Mouse (Mus musculus): ENCODE data around the gene Vwf. TPM values are rescaled to one million over a fixed set of nuclear protein-coding genes. Genes with fewer than 3 reads are reported as not detected.

Vwf gene
- polyA plus RNA-seq, 1 experiment from 2014 or later = 9.0 TPM

GRCm38 (mm10) chr6:125680613-125681012 is 134.0 kb downstream of the Vwf start:
- Histone ChIP-seq H3K9ac (ENCODE audit: low read length) (no peak overlapping the region), H3K4me1 (replicated peaks; ENCODE audit: control insufficient read depth, insufficient read depth, low read length) (no peaks in the 10 kb centered on the region), H3K36me3 (ENCODE audit: control insufficient read depth, insufficient read depth, low read length) (no peaks in the 10 kb centered on the region), H3K27ac (ENCODE audit: low read depth, low read length) (no peak overlapping the region), H3K27me3 (ENCODE audit: control insufficient read depth, insufficient read depth, low read length) (no peaks in the 10 kb centered on the region), H3K4me2 (ENCODE audit: low read depth, low read length, severe bottlenecking) (no peak overlapping the region), H3K9me3 (ENCODE audit: control insufficient read depth, low read length) (no peaks in the 10 kb centered on the region), H3K4me3 (ENCODE audit: low read depth, low read length) (no peak overlapping the region)
- DNase-seq (ENCODE audit: low spot score) (no peak), ATAC-seq (replicated peaks; ENCODE audit: low FRiP score) (no peak)
- 88% methylated on average over 11 of the region's 11 CpGs for WGBS

GRCm38 (mm10) chr6:125685420-125685819 is 138.8 kb downstream of the Vwf start:
- no peak overlapping the region for H3K9ac ChIP-seq (ENCODE audit: low read length)
- DNase-seq (ENCODE audit: low spot score) (no peak), ATAC-seq (replicated peaks; ENCODE audit: low FRiP score) (no peak)
- H3K4me1 ChIP-seq (replicated peaks; ENCODE audit: control insufficient read depth, insufficient read depth, low read length) = 0 out of 2 replicates have a peak, but pooled peaks cover under 1% of the 10 kb centered on the region
- H3K36me3 ChIP-seq (ENCODE audit: control insufficient read depth, insufficient read depth, low read length) = no peaks in the 10 kb centered on the region
- no peaks in the 10 kb centered on the region for H3K9me3 ChIP-seq (ENCODE audit: control insufficient read depth, low read length)
- no peaks in the 10 kb centered on the region for H3K27me3 ChIP-seq (ENCODE audit: control insufficient read depth, insufficient read depth, low read length)
- H3K27ac ChIP-seq (ENCODE audit: low read depth, low read length) = no peak overlapping the region
- H3K4me3 ChIP-seq (ENCODE audit: low read depth, low read length) = no peak overlapping the region
- H3K4me2 ChIP-seq (ENCODE audit: low read depth, low read length, severe bottlenecking) = no peak overlapping the region

GRCm38 (mm10) chr6:125687986-125688385 is 141.4 kb downstream of the Vwf start:
- no peak overlapping the region for H3K4me2 ChIP-seq (ENCODE audit: low read depth, low read length, severe bottlenecking)
- H3K27me3 ChIP-seq (ENCODE audit: control insufficient read depth, insufficient read depth, low read length) = no peaks in the 10 kb centered on the region
- WGBS = 65% methylated on average over 1 of the region's 1 CpGs

GRCm38 (mm10) chr6:125690057-125690703 is 143.6 kb downstream of the Vwf start, which contains the start of gene Ano2:
Ano2 (plus strand) TSS chr6:125690419.
- DNase-seq (ENCODE audit: low spot score) (no peak), ATAC-seq (replicated peaks; ENCODE audit: low FRiP score) (peak; percentile 58)
- Histone ChIP-seq H3K4me1 (replicated peaks; ENCODE audit: control insufficient read depth, insufficient read depth, low read length) (0 out of 2 replicates have a peak, but pooled peaks cover 2% of the 10 kb centered on the region), H3K4me3 (ENCODE audit: low read depth, low read length) (peak within 1 kb of the TSS; percentile 3; the same call in 1 of the 2 replicates), H3K36me3 (ENCODE audit: control insufficient read depth, insufficient read depth, low read length) (no peaks in the 10 kb centered on the region), H3K27me3 (ENCODE audit: control insufficient read depth, insufficient read depth, low read length) (no peaks in the 10 kb centered on the region), H3K9me3 (ENCODE audit: control insufficient read depth, low read length) (no peaks in the 10 kb centered on the region), H3K4me2 (ENCODE audit: low read depth, low read length, severe bottlenecking) (peak within 1 kb of the TSS; percentile 40), H3K27ac (ENCODE audit: low read depth, low read length) (no peak within 1 kb of the TSS), H3K9ac (ENCODE audit: low read length) (peak within 1 kb of the TSS; percentile 12; the same call in 1 of the 2 replicates)
- under 1% methylated on average over 20 of the region's 20 CpGs for WGBS

More at GRCm38 (mm10) chr6:125687986-125688385, 141.4 kb downstream of the Vwf start:
- H3K36me3 ChIP-seq (ENCODE audit: control insufficient read depth, insufficient read depth, low read length) = no peaks in the 10 kb centered on the region
- no peak overlapping the region for H3K4me3 ChIP-seq (ENCODE audit: low read depth, low read length)
- no peak overlapping the region for H3K27ac ChIP-seq (ENCODE audit: low read depth, low read length)
- no peak overlapping the region for H3K9ac ChIP-seq (ENCODE audit: low read length)
- DNase-seq (ENCODE audit: low spot score) (no peak), ATAC-seq (replicated peaks; ENCODE audit: low FRiP score) (no peak)
- H3K4me1 ChIP-seq (replicated peaks; ENCODE audit: control insufficient read depth, insufficient read depth, low read length) = 0 out of 2 replicates have a peak, but pooled peaks cover 2% of the 10 kb centered on the region
- no peaks in the 10 kb centered on the region for H3K9me3 ChIP-seq (ENCODE audit: control insufficient read depth, low read length)

- Histone ChIP-seq H3K9ac (ENCODE audit: low read length) (no peak overlapping the region), H3K4me1 (replicated peaks; ENCODE audit: control insufficient read depth, insufficient read depth, low read length) (no peaks in the 10 kb centered on the region)
These were observed 154.6 kb downstream of the Vwf start for GRCm38 (mm10) chr6:125701146-125701545.

GRCm38 (mm10) chr6:125711261-125711660 is 164.7 kb downstream of the Vwf start:
- Histone ChIP-seq H3K4me3 (ENCODE audit: low read depth, low read length) (no peak overlapping the region), H3K4me1 (replicated peaks; ENCODE audit: control insufficient read depth, insufficient read depth, low read length) (no peaks in the 10 kb centered on the region), H3K4me2 (ENCODE audit: low read depth, low read length, severe bottlenecking) (no peak overlapping the region), H3K27ac (ENCODE audit: low read depth, low read length) (no peak overlapping the region), H3K9me3 (ENCODE audit: control insufficient read depth, low read length) (no peaks in the 10 kb centered on the region), H3K36me3 (ENCODE audit: control insufficient read depth, insufficient read depth, low read length) (no peaks in the 10 kb centered on the region), H3K9ac (ENCODE audit: low read length) (no peak overlapping the region), H3K27me3 (ENCODE audit: control insufficient read depth, insufficient read depth, low read length) (no peaks in the 10 kb centered on the region)
- ATAC-seq (replicated peaks; ENCODE audit: low FRiP score) = no peak
- DNase-seq (ENCODE audit: low spot score) = no peak
- 92% methylated on average over 16 of the region's 16 CpGs for WGBS

More at GRCm38 (mm10) chr6:125701146-125701545, 154.6 kb downstream of the Vwf start:
- DNase-seq (ENCODE audit: low spot score) (no peak), ATAC-seq (replicated peaks; ENCODE audit: low FRiP score) (no peak)
- Histone ChIP-seq H3K4me3 (ENCODE audit: low read depth, low read length) (no peak overlapping the region), H3K27ac (ENCODE audit: low read depth, low read length) (no peak overlapping the region), H3K4me2 (ENCODE audit: low read depth, low read length, severe bottlenecking) (no peak overlapping the region), H3K27me3 (ENCODE audit: control insufficient read depth, insufficient read depth, low read length) (no peaks in the 10 kb centered on the region), H3K9me3 (ENCODE audit: control insufficient read depth, low read length) (no peaks in the 10 kb centered on the region), H3K36me3 (ENCODE audit: control insufficient read depth, insufficient read depth, low read length) (no peaks in the 10 kb centered on the region)
- WGBS = 90% methylated on average over 2 of the region's 2 CpGs

- ATAC-seq (replicated peaks; ENCODE audit: low FRiP score) (no peak), DNase-seq (ENCODE audit: low spot score) (no peak)
- 74% methylated on average over 2 of the region's 2 CpGs for WGBS
- Histone ChIP-seq H3K9ac (ENCODE audit: low read length) (no peak overlapping the region), H3K4me2 (ENCODE audit: low read depth, low read length, severe bottlenecking) (no peak overlapping the region), H3K4me3 (ENCODE audit: low read depth, low read length) (no peak overlapping the region), H3K36me3 (ENCODE audit: control insufficient read depth, insufficient read depth, low read length) (no peaks in the 10 kb centered on the region), H3K27ac (ENCODE audit: low read depth, low read length) (no peak overlapping the region), H3K27me3 (ENCODE audit: control insufficient read depth, insufficient read depth, low read length) (no peaks in the 10 kb centered on the region), H3K9me3 (ENCODE audit: control insufficient read depth, low read length) (no peaks in the 10 kb centered on the region), H3K4me1 (replicated peaks; ENCODE audit: control insufficient read depth, insufficient read depth, low read length) (no peaks in the 10 kb centered on the region)
These were observed 179.8 kb downstream of the Vwf start for GRCm38 (mm10) chr6:125726408-125726807.

GRCm38 (mm10) chr6:125727484-125727911 is 180.9 kb downstream of the Vwf start:
- 0 out of 2 replicates have a peak, but pooled peaks have one; percentile 39 for ATAC-seq (replicated peaks; ENCODE audit: low FRiP score)
- H3K4me3 ChIP-seq (ENCODE audit: low read depth, low read length) = no peak overlapping the region
- no peak overlapping the region for H3K4me2 ChIP-seq (ENCODE audit: low read depth, low read length, severe bottlenecking)
- DNase-seq (ENCODE audit: low spot score) = no peak
- H3K9ac ChIP-seq (ENCODE audit: low read length) = no peak overlapping the region
- H3K27ac ChIP-seq (ENCODE audit: low read depth, low read length) = no peak overlapping the region
- no peaks in the 10 kb centered on the region for H3K4me1 ChIP-seq (replicated peaks; ENCODE audit: control insufficient read depth, insufficient read depth, low read length)
- WGBS = 55% methylated on average over 5 of the region's 5 CpGs
- no peaks in the 10 kb centered on the region for H3K36me3 ChIP-seq (ENCODE audit: control insufficient read depth, insufficient read depth, low read length)
- H3K27me3 ChIP-seq (ENCODE audit: control insufficient read depth, insufficient read depth, low read length) = no peaks in the 10 kb centered on the region
- no peaks in the 10 kb centered on the region for H3K9me3 ChIP-seq (ENCODE audit: control insufficient read depth, low read length)

GRCm38 (mm10) chr6:125729471-125729870 is 182.9 kb downstream of the Vwf start:
- Histone ChIP-seq H3K9me3 (ENCODE audit: control insufficient read depth, low read length) (no peaks in the 10 kb centered on the region), H3K4me1 (replicated peaks; ENCODE audit: control insufficient read depth, insufficient read depth, low read length) (no peaks in the 10 kb centered on the region), H3K27ac (ENCODE audit: low read depth, low read length) (no peak overlapping the region), H3K27me3 (ENCODE audit: control insufficient read depth, insufficient read depth, low read length) (no peaks in the 10 kb centered on the region), H3K4me3 (ENCODE audit: low read depth, low read length) (no peak overlapping the region), H3K9ac (ENCODE audit: low read length) (no peak overlapping the region), H3K36me3 (ENCODE audit: control insufficient read depth, insufficient read depth, low read length) (no peaks in the 10 kb centered on the region), H3K4me2 (ENCODE audit: low read depth, low read length, severe bottlenecking) (no peak overlapping the region)
- ATAC-seq (replicated peaks; ENCODE audit: low FRiP score) (no peak), DNase-seq (ENCODE audit: low spot score) (no peak)
- WGBS = 86% methylated on average over 6 of the region's 6 CpGs
